Mouse (Mus musculus): Measurements from ENCODE around the gene Gpr84.

Gpr84 gene

GRCm38 (mm10) chr15:103310365-103310910, at the start of gene Gpr84:
TSS of gene Gpr84 (minus strand) at chr15:103310612.
- DNase-seq = no peak

- peak; percentile 93 for DNase-seq
Observed at GRCm38 (mm10) chr15:103359869-103360602, 49.6 kb upstream of the Gpr84 start.

GRCm38 (mm10) chr15:103359122-103359510, 48.7 kb upstream of the Gpr84 start:
- no peak for DNase-seq

- DNase-seq = no peak
Observed at GRCm38 (mm10) chr15:103358278-103359121, 48.1 kb upstream of the Gpr84 start.

- DNase-seq = no peak
Observed at GRCm38 (mm10) chr15:103357817-103358216, 47.4 kb upstream of the Gpr84 start.

- no peak for DNase-seq
Observed at GRCm38 (mm10) chr15:103356130-103356529, 45.7 kb upstream of the Gpr84 start.

GRCm38 (mm10) chr15:103355420-103355819, 45.0 kb upstream of the Gpr84 start:
- no peak for DNase-seq

GRCm38 (mm10) chr15:103354690-103355089, 44.3 kb upstream of the Gpr84 start:
- peak; percentile 90 for DNase-seq

- no peak for DNase-seq
Observed at GRCm38 (mm10) chr15:103353511-103354256, 43.3 kb upstream of the Gpr84 start.

- DNase-seq = no peak
Observed at GRCm38 (mm10) chr15:103352856-103353255, 42.4 kb upstream of the Gpr84 start.

- DNase-seq = no peak
Observed at GRCm38 (mm10) chr15:103347275-103347684, 36.9 kb upstream of the Gpr84 start.

- no peak for DNase-seq
Observed at GRCm38 (mm10) chr15:103345789-103346188, 35.4 kb upstream of the Gpr84 start.

- DNase-seq = no peak
Observed at GRCm38 (mm10) chr15:103343556-103343955, 33.1 kb upstream of the Gpr84 start.

- no peak for DNase-seq
Observed at GRCm38 (mm10) chr15:103343008-103343407, 32.6 kb upstream of the Gpr84 start.

GRCm38 (mm10) chr15:103342415-103342814, 32.0 kb upstream of the Gpr84 start:
- peak; percentile 67 for DNase-seq

GRCm38 (mm10) chr15:103341547-103341946, 31.1 kb upstream of the Gpr84 start:
- DNase-seq = no peak

- no peak for DNase-seq
Observed at GRCm38 (mm10) chr15:103340786-103341185, 30.4 kb upstream of the Gpr84 start.

- DNase-seq = no peak
Observed at GRCm38 (mm10) chr15:103339961-103340337, 29.5 kb upstream of the Gpr84 start, which contains the start of gene Zfp385a. TSS of gene Zfp385a (minus strand) at chr15:103340093.

GRCm38 (mm10) chr15:103339166-103339960, 29.0 kb upstream of the Gpr84 start:
- no peak for DNase-seq

- no peak for DNase-seq
Observed at GRCm38 (mm10) chr15:103338829-103339165, 28.4 kb upstream of the Gpr84 start.

GRCm38 (mm10) chr15:103336996-103337667, 26.7 kb upstream of the Gpr84 start:
- no peak for DNase-seq
